18 mouse cellular contexts compared by ENCODE assay signal in the genomic region with DNA sequence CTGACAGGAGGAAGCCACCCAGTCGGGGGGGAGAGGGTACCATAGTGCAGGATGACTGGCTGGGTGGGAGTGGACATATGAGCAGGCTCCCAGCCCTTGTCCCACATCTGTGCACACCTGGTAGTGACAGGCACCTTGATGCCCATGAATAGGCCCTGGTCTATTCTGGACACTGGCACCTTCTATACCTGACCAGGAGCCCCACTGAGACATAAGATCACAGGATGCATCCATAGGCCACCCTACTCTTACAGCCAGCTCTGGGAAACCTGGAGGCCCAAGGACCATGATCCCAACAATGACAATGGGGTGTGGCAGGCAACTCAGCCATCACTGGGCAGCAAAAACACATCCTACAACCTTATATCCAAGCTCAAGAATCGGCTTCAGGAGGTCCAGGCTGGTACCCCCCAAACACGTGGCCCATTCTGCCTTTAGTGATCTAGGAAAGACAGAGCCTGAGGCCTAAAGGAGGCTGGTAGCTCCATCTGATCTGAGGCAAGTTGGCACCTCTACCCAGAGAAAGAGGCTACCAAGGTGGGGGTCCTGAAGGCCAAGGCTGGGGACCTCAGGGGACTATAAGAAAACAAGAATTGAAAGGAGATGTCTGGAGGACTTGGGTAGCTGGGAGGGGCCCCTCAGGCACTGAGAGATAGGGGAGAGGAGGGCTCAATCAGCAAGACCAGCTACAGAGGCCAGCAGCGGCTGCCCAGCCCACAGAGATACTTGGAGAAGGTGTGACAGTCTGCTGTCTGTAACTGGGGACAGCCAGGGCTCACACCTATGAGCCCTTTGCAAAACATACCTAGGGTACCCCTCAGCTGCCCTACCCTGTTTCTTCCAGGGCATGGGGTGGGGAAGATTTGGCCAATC. TPM values are rescaled to one million over a fixed set of nuclear protein-coding genes. Genes with fewer than 3 reads are reported as not detected.
DNase-seq lines count a peak whose midpoint lies in the region; ATAC-seq and TF ChIP-seq lines count a peak whose summit lies in the region.
"Had no signal": no experiment of that assay in that cellular context is flagged by ENCODE, and none has a peak within 500 bp of the region (broad histone marks: within the 10 kb centered on the region; RNA-seq: fewer than 3 reads in every experiment).

No protein-coding gene starts in this region.

- H3K36me3 ChIP-seq in hindbrain, embryonic 12.5 days: no peaks in the 10 kb centered on the region
- H3K36me3 ChIP-seq in hindbrain, postnatal 0 days (ENCODE audit: insufficient read depth, low read length): no peaks in the 10 kb centered on the region
- H3K36me3 ChIP-seq in liver, embryonic 13.5 days: peaks cover 10% of the 10 kb centered on the region
- H3K36me3 ChIP-seq: embryonic facial prominence, embryonic 13.5 days had no signal

- TF ChIP-seq CTCF in hindbrain, postnatal 0 days (IDR thresholded peaks at IDR 0.05; ENCODE audit: low read depth): no peak

- no peak overlapping the region for H3K4me3 ChIP-seq in hindbrain, embryonic 12.5 days
- no peak overlapping the region for H3K4me3 ChIP-seq in hindbrain, postnatal 0 days (ENCODE audit: low read length)
- peak overlapping the region; percentile 81 for H3K4me3 ChIP-seq in liver, embryonic 13.5 days (replicated peaks)
- H3K4me3 ChIP-seq: embryonic facial prominence, embryonic 13.5 days had no signal

- no peaks in the 10 kb centered on the region for H3K9me3 ChIP-seq in hindbrain, embryonic 12.5 days (replicated peaks)
- no peaks in the 10 kb centered on the region for H3K9me3 ChIP-seq in hindbrain, postnatal 0 days (ENCODE audit: low read length)
- H3K9me3 ChIP-seq in liver, embryonic 13.5 days (replicated peaks): no peaks in the 10 kb centered on the region
- H3K9me3 ChIP-seq: embryonic facial prominence, embryonic 13.5 days had no signal

- WGBS in hindbrain, embryonic 12.5 days: 78% methylated on average over 4 of the region's 4 CpGs
- WGBS in hindbrain, postnatal 0 days: 86% methylated on average over 4 of the region's 4 CpGs
- WGBS in liver, embryonic 13.5 days (ENCODE audit: insufficient replicate concordance): 33% methylated on average over 4 of the region's 4 CpGs

- no peak for DNase-seq in hindbrain, postnatal 0 days (ENCODE audit: low spot score)
- DNase-seq in testis, postnatal 10 days (ENCODE audit: low spot score): peak; percentile 38
- no peak for DNase-seq in testis, postnatal 14 days (ENCODE audit: low spot score)
- DNase-seq in liver, embryonic 13.5 days: peak; percentile 81
- peak; percentile 79 to 84 for DNase-seq in spleen, postnatal 4 days (ENCODE audit: low spot score in 2 of 2)
- no peak for DNase-seq in gastrocnemius, postnatal 10 days
- no peak for DNase-seq in thymus, postnatal 36 days
- DNase-seq: cerebellum, postnatal 25 days; forebrain, postnatal 0 days; gastrocnemius, postnatal 14 days; lung, postnatal 14 days; right cerebral cortex, postnatal 14 days had no signal

- no peak for ATAC-seq in hindbrain, embryonic 12.5 days (ENCODE audit: low FRiP score)
- no peak for ATAC-seq in hindbrain, postnatal 0 days
- ATAC-seq in liver, embryonic 13.5 days (ENCODE audit: low read depth): peak; percentile 75
- ATAC-seq: forebrain, postnatal 0 days; Patski had no signal

- H3K9ac ChIP-seq in hindbrain, embryonic 12.5 days: no peak overlapping the region
- H3K9ac ChIP-seq in hindbrain, postnatal 0 days (replicated peaks; ENCODE audit: low read length): no peak overlapping the region
- peak overlapping the region; percentile 85 for H3K9ac ChIP-seq in liver, embryonic 13.5 days
- H3K9ac ChIP-seq: embryonic facial prominence, embryonic 13.5 days; forebrain, postnatal 0 days had no signal

- no peak overlapping the region for H3K27ac ChIP-seq in hindbrain, embryonic 12.5 days
- H3K27ac ChIP-seq in hindbrain, postnatal 0 days: no peak overlapping the region
- peak overlapping the region; percentile 99 for H3K27ac ChIP-seq in liver, embryonic 13.5 days
- H3K27ac ChIP-seq: embryonic facial prominence, embryonic 13.5 days; kidney, postnatal 0 days had no signal

- H3K4me2 ChIP-seq in hindbrain, embryonic 12.5 days (replicated peaks): 0 out of 2 replicates have a peak overlapping the region, but pooled peaks have one; percentile 6
- H3K4me2 ChIP-seq in hindbrain, postnatal 0 days (ENCODE audit: low read depth, low read length): no peak overlapping the region
- H3K4me2 ChIP-seq in liver, embryonic 13.5 days: peak overlapping the region; percentile 93
- H3K4me2 ChIP-seq: embryonic facial prominence, embryonic 13.5 days had no signal

- H3K4me1 ChIP-seq in hindbrain, embryonic 12.5 days: peaks cover 31% of the 10 kb centered on the region
- H3K4me1 ChIP-seq in hindbrain, postnatal 0 days (ENCODE audit: insufficient read depth, low read length): peaks cover 14% of the 10 kb centered on the region
- H3K4me1 ChIP-seq in liver, embryonic 13.5 days (replicated peaks): peaks cover 94% of the 10 kb centered on the region

- peaks cover 31% of the 10 kb centered on the region for H3K27me3 ChIP-seq in hindbrain, embryonic 12.5 days
- H3K27me3 ChIP-seq in hindbrain, postnatal 0 days (ENCODE audit: insufficient read depth, low read length): no peaks in the 10 kb centered on the region
- H3K27me3 ChIP-seq in liver, embryonic 13.5 days: no peaks in the 10 kb centered on the region
- H3K27me3 ChIP-seq: Patski had no signal

RNA-seq across cellular contexts. Expression of a gene that starts 3.0 kb away (rescaled TPM):
- 12.3 and 12.7 TPM in 2 replicates for polyA plus RNA-seq in hindbrain, embryonic 12.5 days (2016; fragmentation: Nextera tagmentation; extraction: Ambion mirVana)
- total RNA-seq in hindbrain, postnatal 0 days (2014; rRNA removed): 48.5 and 59.0 TPM in 2 replicates
- polyA plus RNA-seq in hindbrain, postnatal 0 days (2015; fragmentation: Nextera tagmentation; extraction: Ambion mirVana): 20.2 and 23.0 TPM in 2 replicates
- 13.2 and 16.8 TPM in 2 replicates for polyA plus RNA-seq in liver, embryonic 13.5 days (2015; fragmentation: Nextera tagmentation; extraction: Ambion mirVana)
- 1 to 10 TPM; 4.7 TPM for total RNA-seq in gastrocnemius, postnatal 10 days (2021)

RNA-seq across cellular contexts. Expression of a gene that starts 24.2 kb away (rescaled TPM):
- polyA plus RNA-seq in hindbrain, embryonic 12.5 days (2016; fragmentation: Nextera tagmentation; extraction: Ambion mirVana): 0.09 TPM in 1 of 2 replicates, not detected in the other
- total RNA-seq in hindbrain, postnatal 0 days (2014; rRNA removed): 1.2 and 1.5 TPM in 2 replicates
- 0.76 and 1.2 TPM in 2 replicates for polyA plus RNA-seq in hindbrain, postnatal 0 days (2015; fragmentation: Nextera tagmentation; extraction: Ambion mirVana)
- not detected in 2 replicates for polyA plus RNA-seq in liver, embryonic 13.5 days (2015; fragmentation: Nextera tagmentation; extraction: Ambion mirVana)
- total RNA-seq in gastrocnemius, postnatal 10 days (2021): not detected
- total RNA-seq: gastrocnemius, postnatal 14 days; monocyte, adult 5-6 weeks had no signal
- polyA plus RNA-seq: embryonic facial prominence, embryonic 13.5 days; limb, embryonic 11.5 days had no signal

RNA-seq across cellular contexts. Expression of a gene that starts 29.8 kb away (rescaled TPM):
- 0.28 and 0.73 TPM in 2 replicates for polyA plus RNA-seq in hindbrain, embryonic 12.5 days (2016; fragmentation: Nextera tagmentation; extraction: Ambion mirVana)
- total RNA-seq in hindbrain, postnatal 0 days (2014; rRNA removed): 0.07 and 0.47 TPM in 2 replicates
- 0.48 and 0.49 TPM in 2 replicates for polyA plus RNA-seq in hindbrain, postnatal 0 days (2015; fragmentation: Nextera tagmentation; extraction: Ambion mirVana)
- polyA plus RNA-seq in liver, embryonic 13.5 days (2015; fragmentation: Nextera tagmentation; extraction: Ambion mirVana): 0.50 and 0.76 TPM in 2 replicates
- under 1 TPM; 0.21 to 0.27 TPM for total RNA-seq in gastrocnemius, postnatal 10 days (2021)
- total RNA-seq: monocyte, adult 5-6 weeks had no signal

RNA-seq across cellular contexts. Expression of a gene that starts 55.8 kb away (rescaled TPM):
- polyA plus RNA-seq in hindbrain, embryonic 12.5 days (2016; fragmentation: Nextera tagmentation; extraction: Ambion mirVana): 21.9 and 22.5 TPM in 2 replicates
- total RNA-seq in hindbrain, postnatal 0 days (2014; rRNA removed): 42.1 and 50.8 TPM in 2 replicates
- polyA plus RNA-seq in hindbrain, postnatal 0 days (2015; fragmentation: Nextera tagmentation; extraction: Ambion mirVana): 10.7 and 11.9 TPM in 2 replicates
- 8.0 and 8.3 TPM in 2 replicates for polyA plus RNA-seq in liver, embryonic 13.5 days (2015; fragmentation: Nextera tagmentation; extraction: Ambion mirVana)
- total RNA-seq in gastrocnemius, postnatal 10 days (2021): 1 to 10 TPM; 7.0 TPM

Comparison
In these comparisons a context has a peak if more than half of its experiments do, and no peak if none do; other contexts are left out.
1. DNase-seq: peak in testis, postnatal 10 days (single experiment), liver, embryonic 13.5 days (single experiment) and spleen, postnatal 4 days (2 of 2); none in hindbrain, postnatal 0 days (single experiment), testis, postnatal 14 days (single experiment), gastrocnemius, postnatal 10 days (single experiment) and thymus, postnatal 36 days (0 of 2).